Mouse (Mus musculus) urinary bladder, postnatal 14 days (tissue): Measurements from ENCODE around the gene Ptprn2.

Experiments
- DNase-seq: peaks from one replicate; pipeline ENCODE4 v3.0.0; 2021; ENCODE audit warnings: low spot score

Ptprn2 gene

GRCm38 (mm10) chr12:117214919-117215318 is 729.4 kb downstream of the Ptprn2 start:
- DNase-seq = no peak

GRCm38 (mm10) chr12:117221909-117222308 is 736.4 kb downstream of the Ptprn2 start:
- no peak for DNase-seq

GRCm38 (mm10) chr12:117224036-117224435 is 738.5 kb downstream of the Ptprn2 start:
- no peak for DNase-seq

GRCm38 (mm10) chr12:117227236-117227635 is 741.7 kb downstream of the Ptprn2 start:
- no peak for DNase-seq

- no peak for DNase-seq
Measured at GRCm38 (mm10) chr12:117229442-117229841, 743.9 kb downstream of the Ptprn2 start.

- DNase-seq = no peak
Measured at GRCm38 (mm10) chr12:117230282-117230681, 744.8 kb downstream of the Ptprn2 start.

GRCm38 (mm10) chr12:117231850-117232249 is 746.3 kb downstream of the Ptprn2 start:
- DNase-seq = no peak

GRCm38 (mm10) chr12:117235114-117235513 is 749.6 kb downstream of the Ptprn2 start:
- DNase-seq = no peak

GRCm38 (mm10) chr12:117236020-117236734 is 750.7 kb downstream of the Ptprn2 start:
- no peak for DNase-seq

GRCm38 (mm10) chr12:117236981-117237380 is 751.5 kb downstream of the Ptprn2 start:
- DNase-seq = no peak

GRCm38 (mm10) chr12:117239927-117240715 is 754.6 kb downstream of the Ptprn2 start:
- DNase-seq = no peak

- no peak for DNase-seq
Measured at GRCm38 (mm10) chr12:117242181-117242580, 756.7 kb downstream of the Ptprn2 start.

- no peak for DNase-seq
Measured at GRCm38 (mm10) chr12:117245885-117246478, 760.5 kb downstream of the Ptprn2 start.

- DNase-seq = no peak
Measured at GRCm38 (mm10) chr12:117250465-117250864, 764.9 kb downstream of the Ptprn2 start.

- no peak for DNase-seq
Measured at GRCm38 (mm10) chr12:117251663-117252425, 766.3 kb downstream of the Ptprn2 start.

- no peak for DNase-seq
Measured at GRCm38 (mm10) chr12:117252426-117252779, 766.9 kb downstream of the Ptprn2 start.

- no peak for DNase-seq
Measured at GRCm38 (mm10) chr12:117254356-117254755, 768.8 kb downstream of the Ptprn2 start.

- DNase-seq = peak; percentile 23
Measured at GRCm38 (mm10) chr12:117255325-117255724, 769.8 kb downstream of the Ptprn2 start.

- no peak for DNase-seq
Measured at GRCm38 (mm10) chr12:117255776-117256342, 770.3 kb downstream of the Ptprn2 start.

GRCm38 (mm10) chr12:117256849-117257204 is 771.3 kb downstream of the Ptprn2 start:
- DNase-seq = no peak

- DNase-seq = no peak
Measured at GRCm38 (mm10) chr12:117257205-117257920, 771.8 kb downstream of the Ptprn2 start.
